Mouse (Mus musculus) brain, embryonic 18.5 days (tissue): ENCODE measurements around the gene Hmga2.

Experiments
- DNase-seq: peaks from one replicate; pipeline ENCODE4 v3.0.0-alpha.2; 2012; ENCODE audit warnings: low read depth, low spot score

Gene Hmga2

DNA sequence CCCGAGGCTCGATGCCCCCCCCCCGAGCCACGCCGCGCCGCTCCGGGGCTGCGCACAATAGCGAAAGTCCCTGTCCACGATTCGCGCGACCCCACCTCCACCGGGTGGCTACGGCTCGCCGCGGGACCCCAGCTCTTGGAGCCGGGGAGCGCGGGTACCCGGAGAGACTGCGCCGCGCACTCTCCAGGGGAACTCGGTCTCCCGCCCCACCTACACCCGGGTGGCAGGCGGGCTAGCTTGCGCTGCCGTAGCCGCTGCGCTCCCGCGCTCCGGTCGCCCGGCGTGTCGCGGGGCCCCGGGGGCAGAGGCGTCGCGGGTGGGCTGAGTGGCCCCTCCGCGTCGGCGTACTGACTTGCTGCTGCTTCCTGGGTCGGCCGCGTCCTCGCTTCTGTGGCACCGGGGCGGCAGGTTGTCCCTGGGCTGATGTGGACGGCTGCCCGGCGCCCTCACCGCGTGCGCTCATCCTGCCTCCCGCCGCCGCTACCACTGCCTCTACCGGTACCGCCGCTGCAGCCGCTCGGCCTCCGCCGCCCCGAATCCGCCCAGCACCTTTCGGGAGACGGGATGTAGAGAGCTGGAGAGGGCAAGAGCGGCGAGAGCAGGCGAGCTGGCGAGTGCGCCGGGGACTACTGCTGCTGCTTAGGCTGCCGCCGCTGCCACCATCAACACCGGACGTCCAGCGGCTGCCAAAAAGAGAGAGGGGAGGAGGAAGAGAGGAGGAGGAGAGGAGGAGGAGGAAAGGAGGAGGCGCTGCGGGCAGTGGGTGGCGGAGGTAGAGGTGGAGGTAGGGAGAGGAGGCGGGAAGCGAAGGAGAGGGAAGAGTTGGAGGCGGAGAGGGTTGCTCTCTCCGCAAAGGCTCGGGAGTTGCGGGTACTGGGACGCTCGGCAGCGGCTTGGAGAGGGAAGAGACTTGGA, at the start of gene Hmga2:
Gene Hmga2, minus strand, starts transcription at position 869 of the 915 bp plus-strand sequence.
- no peak for DNase-seq

DNA sequence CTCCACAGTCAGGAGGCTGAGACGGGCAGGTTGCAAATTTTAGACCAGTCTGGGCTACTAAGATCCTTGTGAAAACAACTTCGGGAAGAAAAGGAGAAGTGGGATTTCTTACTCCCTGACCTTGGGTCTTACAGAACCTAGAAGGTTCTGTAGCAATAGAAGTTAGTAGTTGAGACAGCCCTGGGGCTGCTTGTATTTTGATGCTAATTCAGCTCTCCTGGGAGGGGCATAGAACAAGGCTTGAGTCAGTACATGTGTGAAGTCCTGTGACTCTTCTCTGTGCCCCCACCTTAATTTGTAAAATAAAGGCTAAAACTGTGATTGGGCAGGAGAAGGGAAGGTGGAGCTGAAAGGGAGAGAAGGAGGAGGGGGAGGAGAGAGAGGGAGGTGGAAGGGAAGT, 46.7 kb upstream of the Hmga2 start:
- DNase-seq: no peak

DNA sequence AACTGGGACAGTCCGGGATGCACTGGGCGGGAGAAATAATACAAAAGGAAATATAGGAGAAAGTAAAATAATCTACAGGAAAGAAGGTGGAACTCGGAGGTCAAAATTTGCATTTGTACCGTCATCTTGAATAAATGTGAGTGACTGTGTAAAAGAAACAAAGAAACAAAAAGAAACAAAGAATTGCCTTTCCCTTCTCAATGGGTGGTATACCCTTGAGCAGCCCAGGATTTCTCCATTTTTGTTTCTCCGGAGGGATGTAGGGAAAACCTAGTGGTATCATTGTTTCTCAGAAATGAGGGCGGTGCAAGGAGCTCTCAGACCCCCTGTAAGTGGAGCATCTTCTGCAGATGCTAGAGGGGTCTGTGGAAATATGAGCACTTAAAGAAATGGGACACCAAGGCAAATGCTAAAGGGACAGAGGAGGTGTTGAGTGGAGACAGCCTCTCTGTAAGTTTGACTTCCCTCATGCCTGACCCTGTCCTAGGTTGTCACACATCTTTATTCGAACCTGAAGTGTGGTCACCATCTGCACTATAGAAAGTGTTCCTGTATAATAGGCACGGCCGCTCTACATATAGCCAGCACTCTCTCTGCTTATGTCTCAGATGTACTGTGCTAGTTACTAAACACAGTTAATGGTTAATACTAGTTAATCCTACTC, 45.8 kb upstream of the Hmga2 start:
- no peak for DNase-seq

DNA sequence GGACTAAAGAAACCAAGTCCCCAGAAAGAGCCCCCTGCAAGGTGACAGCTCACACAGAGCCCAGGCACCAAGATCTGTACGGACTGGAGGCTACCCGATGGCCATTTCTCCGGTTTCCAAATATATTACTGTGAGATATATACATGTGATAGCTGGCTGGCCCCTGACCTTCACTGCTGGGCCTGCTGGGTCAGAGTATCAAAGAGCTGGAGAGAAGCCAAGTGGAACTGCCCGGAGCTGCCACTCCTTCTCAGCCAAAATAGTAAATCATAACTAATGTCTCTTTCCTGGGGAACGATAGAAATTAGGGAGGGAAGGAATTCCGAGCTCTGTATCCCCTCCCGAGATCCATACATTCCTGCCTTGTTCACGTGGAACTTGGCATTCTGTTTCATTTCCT, 40.0 kb upstream of the Hmga2 start:
- no peak for DNase-seq

DNA sequence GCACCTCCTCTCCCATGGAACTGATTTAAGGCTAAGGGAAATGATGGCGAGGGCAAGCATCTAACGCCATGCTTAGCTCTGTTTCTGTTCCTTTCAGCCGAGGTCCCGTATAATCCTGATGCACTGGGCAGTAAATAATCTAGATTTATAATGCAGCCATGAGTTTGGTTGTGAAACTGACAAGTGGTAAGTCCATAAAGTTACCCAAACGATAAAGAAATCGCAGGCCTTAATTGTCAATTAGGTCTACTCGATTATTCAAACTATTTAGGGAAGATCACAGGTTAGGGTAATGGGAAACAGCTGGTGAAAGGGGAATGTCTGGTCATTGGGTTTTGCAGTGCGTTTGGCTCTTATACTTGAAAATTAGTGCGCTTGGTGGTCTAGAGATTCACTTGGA, 37.5 kb upstream of the Hmga2 start:
- no peak for DNase-seq

DNA sequence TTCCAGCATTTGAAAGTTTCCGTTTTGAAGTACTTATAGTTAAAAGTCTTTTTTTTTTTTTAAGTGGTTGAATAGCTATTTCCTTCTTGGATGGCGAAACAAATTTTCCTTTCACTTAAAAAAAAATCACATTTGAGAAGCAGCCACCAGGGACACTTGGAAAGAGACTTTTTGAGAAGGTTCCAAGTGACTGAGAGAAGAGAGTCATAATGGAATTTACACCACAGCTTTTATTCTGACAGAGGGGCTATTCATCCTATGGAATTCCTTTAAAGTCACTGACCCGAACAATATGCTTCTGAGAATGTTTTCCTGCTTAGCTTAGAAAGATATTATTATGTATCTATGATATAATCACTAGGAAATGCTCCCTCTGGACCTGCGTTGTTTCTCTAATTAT, 36.7 kb upstream of the Hmga2 start:
- DNase-seq: no peak

DNA sequence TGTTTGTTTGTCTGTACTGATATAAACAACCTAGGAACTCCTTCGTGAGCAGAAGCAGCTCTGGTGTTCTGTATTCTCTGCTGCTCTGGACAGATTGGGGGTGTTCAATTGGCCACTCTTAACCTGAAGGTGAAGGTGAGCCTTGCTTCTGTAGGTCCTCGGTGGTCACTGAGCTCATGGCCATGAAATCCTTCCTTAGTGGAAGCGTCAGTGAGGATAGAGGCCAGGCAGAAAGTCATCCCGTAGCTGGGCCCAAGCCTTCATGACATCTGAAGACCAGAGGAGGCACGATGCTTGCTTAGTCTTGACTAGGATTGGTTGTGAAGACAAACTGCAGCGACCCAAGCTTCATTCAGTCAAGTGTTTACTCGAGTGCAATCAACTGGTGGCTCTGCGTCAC, 35.9 kb upstream of the Hmga2 start:
- no peak for DNase-seq

DNA sequence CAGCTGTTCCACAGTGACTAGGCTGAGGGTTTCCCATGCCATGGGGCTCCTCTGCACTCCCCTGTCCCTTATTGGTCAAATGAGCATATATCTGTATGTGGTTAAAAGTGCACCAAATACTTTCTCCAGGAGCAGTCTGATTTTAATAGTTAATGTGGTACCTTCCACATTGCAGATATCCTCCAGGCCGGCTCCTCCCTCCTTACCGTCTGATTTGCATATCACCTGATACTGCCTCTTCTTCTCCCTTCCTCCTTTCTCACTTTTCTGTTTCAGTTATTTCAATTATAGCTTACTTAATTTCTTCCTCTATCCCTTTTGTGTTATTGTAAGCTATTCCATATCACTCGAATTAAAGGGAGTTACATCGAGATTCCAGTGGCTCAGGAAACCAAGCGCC, 27.7 kb upstream of the Hmga2 start:
- no peak for DNase-seq

DNA sequence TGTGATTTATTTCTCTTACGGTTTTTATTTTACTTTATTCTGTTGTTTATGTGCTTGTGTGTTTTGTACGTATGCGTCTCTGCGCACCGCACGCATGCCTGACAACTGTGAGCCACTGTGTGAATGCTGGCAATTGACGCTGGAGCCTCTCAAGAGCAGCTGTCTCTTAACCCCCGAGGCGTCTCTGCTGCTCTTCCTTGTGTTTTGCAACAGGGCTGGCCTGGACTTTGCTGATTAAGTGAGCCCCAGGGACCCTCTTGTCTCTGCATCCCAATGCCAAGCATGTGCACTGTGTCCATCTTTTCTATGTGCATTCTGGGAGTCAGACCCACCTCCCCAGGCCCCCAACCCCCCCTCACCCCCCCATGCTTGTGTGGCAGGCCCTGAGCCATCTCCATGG, 24.5 kb upstream of the Hmga2 start:
- no peak for DNase-seq

DNA sequence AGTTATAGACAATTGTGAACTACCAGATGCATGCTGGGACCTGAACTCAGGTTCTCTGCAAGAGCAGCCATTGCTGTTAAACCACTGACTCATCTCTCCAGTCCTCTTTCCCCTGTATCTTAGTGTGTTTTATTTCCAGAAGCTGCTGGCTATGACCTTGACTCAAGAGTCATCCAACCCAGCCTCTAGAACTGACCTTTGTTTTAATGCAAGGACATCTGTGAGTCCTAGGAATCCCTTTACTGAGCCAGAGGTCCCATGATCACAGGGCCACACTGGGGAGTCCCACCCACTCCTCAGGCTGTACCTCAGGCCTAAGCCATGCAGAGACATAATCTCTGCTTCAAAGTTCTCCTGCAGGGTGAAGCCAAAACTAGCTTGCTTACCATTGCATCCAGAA, 21.8 kb upstream of the Hmga2 start:
- DNase-seq: no peak

DNA sequence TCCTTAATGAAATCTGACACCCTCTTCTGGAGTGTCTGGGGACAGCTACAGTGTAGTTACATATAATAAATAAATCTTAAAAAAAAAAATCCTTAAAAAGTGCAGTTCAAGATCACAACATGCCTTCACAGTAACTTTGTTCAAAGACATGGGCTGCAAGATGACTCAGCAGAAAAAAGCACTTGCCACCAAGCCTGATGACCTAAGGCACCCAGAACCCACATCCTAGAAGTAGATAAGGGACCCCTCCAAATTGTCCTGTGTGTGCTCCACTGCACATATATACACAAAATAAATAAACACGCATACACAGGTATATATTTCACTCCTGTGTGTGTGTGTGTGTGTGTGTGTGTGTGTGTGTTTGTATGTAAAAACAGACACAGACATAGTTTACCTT, 18.4 kb upstream of the Hmga2 start:
- no peak for DNase-seq

DNA sequence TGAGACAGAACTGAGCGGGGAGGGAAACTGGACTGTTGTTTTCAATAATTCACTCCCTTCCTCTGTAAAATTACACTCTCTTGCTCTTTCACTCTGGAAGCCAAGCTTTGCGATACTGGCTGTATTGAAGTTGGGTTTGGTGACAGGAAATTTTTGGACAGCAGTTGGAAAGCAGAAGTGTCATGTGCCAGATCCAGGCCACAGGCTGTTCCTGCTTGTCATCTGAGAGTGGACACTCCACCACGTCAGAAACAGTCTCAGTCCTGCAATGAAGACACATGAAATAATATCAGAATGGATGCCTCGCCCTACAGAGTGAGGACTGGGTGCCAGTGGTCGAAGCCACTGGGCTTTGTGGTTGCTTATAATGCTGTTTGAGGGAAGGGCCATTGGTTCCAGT, 15.2 kb upstream of the Hmga2 start:
- DNase-seq: no peak

DNA sequence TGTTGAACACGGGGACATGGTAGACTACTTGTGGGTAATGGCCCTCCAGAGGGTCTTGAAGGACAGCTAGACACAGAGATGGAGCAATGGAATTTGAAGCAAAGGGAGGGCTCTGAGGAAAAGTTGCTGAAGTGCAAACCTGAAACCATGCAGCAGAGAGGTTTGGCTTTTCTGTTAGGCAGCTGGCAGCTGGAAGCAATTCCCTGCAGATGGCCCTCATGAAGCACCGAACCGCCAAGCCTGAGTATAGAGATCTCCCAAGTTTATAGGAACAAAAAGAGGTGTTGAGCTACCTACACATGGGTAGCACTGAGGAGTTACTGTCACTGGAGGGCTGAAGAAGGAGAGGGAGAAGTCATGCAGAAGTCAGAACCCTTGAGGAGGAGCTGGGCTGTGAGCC, 13.3 kb upstream of the Hmga2 start:
- DNase-seq: no peak

DNA sequence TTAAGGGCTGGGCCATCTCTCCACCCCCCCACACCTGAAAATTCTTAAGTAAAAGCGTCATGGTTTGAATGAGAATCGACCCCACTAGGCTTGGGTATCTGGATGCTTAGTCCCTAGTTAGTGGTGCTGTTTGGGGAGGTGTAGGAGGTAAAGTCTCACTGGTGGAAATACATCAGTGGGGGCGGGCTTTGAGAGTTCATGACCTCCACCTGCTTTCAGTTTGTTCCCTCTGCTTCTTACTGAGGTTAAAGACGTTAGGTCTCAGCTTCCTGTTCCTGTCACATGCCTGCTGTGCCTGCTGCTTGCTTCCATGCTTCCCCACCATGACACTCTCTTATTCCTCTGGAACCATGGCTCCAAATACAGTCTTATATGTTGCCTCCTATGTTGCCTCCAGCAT, 12.3 kb upstream of the Hmga2 start:
- no peak for DNase-seq

DNA sequence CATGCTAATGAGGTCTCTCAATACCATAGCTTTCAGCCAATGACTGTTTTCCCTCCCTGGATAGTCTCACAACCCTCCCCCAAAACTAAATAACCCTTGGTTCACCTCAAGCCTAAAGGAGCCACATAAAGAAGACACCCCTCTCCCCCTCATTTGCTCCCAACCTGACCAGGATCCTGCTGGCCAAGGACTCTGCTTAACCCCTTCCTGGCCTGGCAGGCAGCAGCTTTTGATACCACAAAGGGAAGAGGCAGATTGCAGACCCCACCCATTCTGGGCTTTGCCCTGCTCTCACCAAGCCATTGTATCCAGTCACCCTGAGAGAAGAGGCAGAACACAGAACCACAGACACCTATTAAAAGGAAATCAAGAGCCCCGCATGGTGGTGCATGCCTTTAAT, 11.6 kb upstream of the Hmga2 start:
- no peak for DNase-seq

DNA sequence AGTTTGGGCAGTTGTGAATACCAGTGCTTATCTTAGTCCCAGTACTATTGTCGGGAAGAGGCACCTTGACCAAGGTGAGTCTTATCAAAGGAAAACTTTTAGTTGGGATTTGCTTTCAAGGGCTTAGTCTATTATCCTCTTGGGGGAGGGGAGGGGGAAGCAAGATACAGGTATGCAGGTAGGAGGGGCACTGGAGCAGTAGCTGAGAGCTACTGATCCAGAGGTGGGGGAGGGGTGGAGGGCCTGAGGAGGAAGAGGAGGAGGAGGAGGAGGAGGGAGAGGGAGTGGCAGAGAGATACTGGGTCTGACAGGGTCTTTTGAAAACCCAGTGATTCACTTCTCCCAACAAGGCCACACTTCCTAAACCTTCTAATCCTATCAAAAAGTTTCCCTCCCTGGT, 9.2 kb upstream of the Hmga2 start:
- DNase-seq: no peak

DNA sequence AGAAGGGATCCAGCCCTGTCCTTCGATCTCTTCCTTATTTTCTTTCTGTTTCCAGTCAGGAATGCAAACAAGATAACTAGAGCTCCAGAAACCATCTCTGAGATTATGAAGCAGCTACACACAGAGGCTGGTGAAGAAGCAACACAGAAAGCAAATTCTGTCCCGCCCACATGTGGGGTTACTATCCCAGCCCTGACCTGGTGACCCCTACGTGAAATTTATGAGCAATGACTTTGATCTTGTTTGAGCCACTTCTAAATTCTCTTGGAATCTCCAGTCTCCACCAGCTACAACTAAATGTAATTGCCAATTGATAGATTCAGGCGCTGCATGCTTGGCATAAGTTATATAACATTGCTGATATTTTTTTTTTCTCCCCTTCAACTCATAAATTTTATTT, 7.9 kb upstream of the Hmga2 start:
- DNase-seq: no peak

DNA sequence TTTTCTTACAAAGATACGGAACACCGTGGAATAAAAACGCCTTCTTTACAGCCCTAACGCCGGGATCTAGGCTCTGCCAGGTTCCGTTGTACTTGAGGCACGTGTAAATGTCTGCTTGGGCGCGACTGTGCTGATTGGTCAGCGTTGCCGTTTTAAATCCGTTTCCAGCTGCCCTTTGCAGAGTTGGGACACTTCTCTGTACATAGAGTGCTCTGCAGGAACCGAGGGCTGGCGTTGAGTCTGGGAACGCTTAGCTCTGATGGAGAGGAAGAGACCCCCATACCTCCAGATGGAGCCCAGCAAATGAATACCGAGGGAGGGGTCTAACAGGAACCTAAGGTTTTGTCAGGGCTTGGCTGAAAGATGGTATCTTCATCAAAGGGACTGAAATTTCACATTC, 1.9 kb upstream of the Hmga2 start:
- DNase-seq: no peak

DNA sequence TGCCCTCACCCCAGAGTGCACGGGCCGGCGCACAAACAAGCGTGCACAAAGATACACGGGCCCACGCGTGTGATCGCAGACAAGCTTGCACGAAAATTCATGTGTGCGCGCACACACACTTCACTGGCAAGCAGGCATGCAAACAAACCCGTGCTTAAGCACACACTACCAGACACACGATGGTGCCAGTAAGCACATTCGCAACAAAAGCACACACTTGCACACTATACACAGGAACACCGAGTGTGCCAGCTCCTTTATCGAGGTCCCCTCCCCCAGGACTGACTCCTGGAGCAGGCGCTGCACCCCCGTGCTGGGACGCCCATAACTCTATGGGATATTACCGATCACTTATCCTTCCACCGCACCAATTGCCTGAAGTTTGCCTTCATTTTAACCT, 1.2 kb upstream of the Hmga2 start:
- DNase-seq: no peak

DNA sequence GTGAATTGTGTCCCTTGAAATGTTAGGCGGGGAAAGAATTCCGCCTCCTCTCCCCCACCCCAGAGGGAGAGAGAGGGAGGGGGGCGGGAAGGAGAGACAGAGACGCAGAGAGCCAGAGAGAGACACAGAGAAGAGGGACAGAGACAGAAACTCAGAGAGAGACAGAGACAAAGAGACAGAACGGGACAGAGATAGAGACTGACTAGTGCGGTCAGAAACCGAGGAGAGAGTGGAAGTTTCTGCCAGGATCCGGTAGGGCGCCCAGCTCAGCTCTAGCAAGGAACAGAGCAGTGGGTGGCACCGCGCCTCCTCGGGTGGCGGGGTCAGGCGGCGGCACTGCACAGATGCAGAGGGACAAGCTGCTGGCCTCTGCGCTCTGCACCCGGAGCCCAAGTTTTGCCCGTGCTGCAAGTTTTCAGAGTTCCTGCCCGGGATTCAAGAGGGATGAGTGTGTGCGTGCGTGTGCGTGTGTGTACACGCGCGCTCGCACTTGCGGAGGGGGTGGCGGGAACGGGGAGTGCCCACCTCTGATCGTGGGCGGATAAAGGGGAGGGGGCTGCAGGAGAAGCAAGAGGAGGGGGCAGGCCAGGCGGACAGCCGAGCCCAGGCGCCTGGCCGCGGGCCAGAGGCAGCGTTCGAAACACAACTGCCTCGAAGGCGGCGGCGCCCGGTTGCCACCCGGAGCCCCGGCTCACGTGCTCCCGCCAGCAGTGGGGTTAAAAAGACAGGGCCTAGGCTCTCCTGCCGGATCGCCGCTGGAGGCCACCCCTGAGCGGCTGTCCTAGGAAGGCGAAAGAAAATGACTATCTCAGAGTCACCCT, 457 bp upstream of the Hmga2 start:
- no peak for DNase-seq

DNA sequence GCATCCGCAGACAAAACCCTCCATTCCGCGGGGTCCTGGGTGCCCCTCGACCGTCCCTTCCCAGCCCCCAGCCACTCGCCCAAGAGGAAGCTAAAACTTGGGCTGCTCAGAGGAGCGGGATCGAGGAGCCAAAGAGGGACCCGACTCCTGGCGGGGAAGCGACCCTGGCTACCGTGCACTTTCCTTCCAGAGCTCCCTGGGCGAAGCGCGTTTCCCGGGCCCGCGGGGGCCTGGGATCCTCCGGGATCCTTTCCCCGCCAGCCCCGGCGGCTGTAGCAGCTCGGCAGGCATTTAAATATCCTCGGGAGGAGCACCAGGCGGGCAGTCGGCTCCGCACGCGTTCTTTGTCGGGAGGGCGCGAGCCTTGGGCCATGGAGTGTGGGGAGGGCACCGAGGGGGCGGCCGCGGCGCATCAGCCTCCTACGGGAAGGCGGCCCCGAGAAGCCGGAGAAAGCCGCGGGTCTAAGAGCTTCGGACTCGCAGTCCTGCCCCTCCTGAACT, 1.2 kb downstream of the Hmga2 start:
- no peak for DNase-seq

DNA sequence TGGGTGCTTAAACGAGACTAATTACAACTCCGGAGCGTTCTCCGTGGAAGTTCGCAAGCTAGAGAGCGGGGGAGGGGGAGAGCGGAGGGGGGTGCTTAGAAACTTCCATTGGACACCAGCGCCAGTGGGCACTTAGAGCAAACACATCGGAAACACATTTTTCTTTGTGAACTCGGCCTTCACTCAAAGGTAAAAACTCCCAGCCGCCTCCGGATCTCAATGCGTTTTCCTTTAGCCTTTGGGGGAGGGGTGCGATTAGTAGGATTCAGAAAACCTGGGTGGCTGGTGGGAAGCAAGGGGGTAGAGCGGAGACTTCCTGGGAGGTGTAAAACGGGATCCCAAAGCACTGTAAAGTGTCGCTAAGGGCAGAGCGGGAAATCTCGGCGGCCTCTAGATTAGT, 2.0 kb downstream of the Hmga2 start:
- no peak for DNase-seq
